Mouse (Mus musculus) erythroblast, embryonic 14.5 days (primary cell): Measurements from ENCODE around the gene Rpa1. TPM values are rescaled to one million over a fixed set of nuclear protein-coding genes. Genes with fewer than 3 reads are reported as not detected.

Experiments used
- H3K27me3 ChIP-seq: 2 replicates; pipeline ENCODE4 v1.6.1; 2012; ENCODE audit warnings: inconsistent platforms; ENCODE audit not compliant: control insufficient read depth
- H3K36me3 ChIP-seq: 2 replicates; pipeline ENCODE4 v1.6.1; 2012; ENCODE audit warnings: mild to moderate bottlenecking, inconsistent platforms; ENCODE audit not compliant: control insufficient read depth
- H3K4me1 ChIP-seq: 2 replicates; pipeline ENCODE4 v1.6.1; 2012; ENCODE audit warnings: inconsistent platforms; ENCODE audit not compliant: control insufficient read depth
- H3K4me3 ChIP-seq: replicated peaks from 2 replicates; pipeline ENCODE3; 2012; ENCODE audit warnings: moderate library complexity, mild to moderate bottlenecking, inconsistent platforms
- H3K9me3 ChIP-seq: 2 replicates; pipeline ENCODE4 v1.6.1; 2012; ENCODE audit warnings: low read length, inconsistent platforms, mixed read lengths; ENCODE audit not compliant: control insufficient read depth
- GATA1 ChIP-seq: IDR thresholded peaks from 2 replicates; pipeline ENCODE4 v1.6.1; 2012; ENCODE audit warnings: low read length, inconsistent platforms, mixed read lengths
- TAL1 ChIP-seq: IDR thresholded peaks from 3 replicates; pipeline ENCODE4 v1.6.1; 2012; ENCODE audit warnings: low read length, inconsistent platforms, mixed read lengths
- polyA plus RNA-seq: library from polyadenylated mRNA; stranded (reverse); fragments of >175 nt; gene quantifications from 2 replicates; pipeline ENCODE4 v1.2.3, GENCODE M21; 2012

The Rpa1 gene
- polyA plus RNA-seq, 1 experiment: 7.1 TPM

DNA sequence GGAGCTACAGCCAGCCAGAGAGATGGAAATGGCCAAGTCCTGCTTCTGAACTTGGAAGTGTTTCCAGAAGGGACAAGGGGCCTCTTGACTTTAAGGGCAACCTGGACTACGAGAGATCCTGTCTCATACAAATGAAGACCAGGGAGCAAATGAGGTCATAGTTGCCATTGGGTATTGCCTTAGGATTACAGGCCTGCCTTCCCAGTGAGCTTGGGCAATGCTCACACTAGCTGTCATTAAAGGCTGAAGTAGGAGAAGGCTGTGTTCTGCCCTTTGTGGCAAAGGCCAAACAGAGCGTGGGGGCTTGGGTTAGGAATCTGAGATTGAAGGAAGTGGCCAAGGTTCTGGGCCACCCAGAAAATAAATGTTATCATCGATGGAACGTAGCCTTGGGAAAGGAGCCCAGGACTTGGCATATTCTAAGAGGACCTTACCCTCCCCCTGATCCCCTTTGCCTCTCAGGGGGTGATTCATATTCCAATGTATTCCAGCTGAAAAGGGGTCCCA is 97.1 kb downstream of the Rpa1 start:
- Histone ChIP-seq H3K36me3 (no peaks in the 10 kb centered on the region), H3K4me1 (peaks cover 18% of the 10 kb centered on the region), H3K4me3 (no peak overlapping the region), H3K9me3 (no peaks in the 10 kb centered on the region), H3K27me3 (peaks cover 3% of the 10 kb centered on the region)
- TF ChIP-seq TAL1: no peak

DNA sequence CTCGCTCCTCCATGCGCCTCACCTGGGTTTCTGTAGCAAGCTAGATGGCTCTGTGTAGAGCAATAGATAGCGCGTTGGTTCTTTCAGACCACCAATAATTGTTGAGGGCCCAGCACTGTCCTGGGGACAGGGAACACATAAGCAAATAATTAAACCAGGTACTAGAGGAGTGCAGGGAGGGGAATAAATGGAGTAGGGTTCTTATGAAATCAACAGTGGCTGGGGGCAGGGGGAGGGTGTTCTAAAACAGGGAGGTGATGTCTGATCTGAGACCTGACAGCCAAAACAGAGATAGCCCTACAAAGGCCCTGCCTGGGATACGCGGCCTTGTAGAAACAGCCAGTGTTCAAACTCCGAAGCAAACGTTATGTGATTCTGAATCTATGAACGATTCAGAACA is 98.5 kb downstream of the Rpa1 start:
- no peaks in the 10 kb centered on the region for H3K9me3 ChIP-seq
- H3K4me3 ChIP-seq: no peak overlapping the region
- TF ChIP-seq TAL1 (no peak), GATA1 (no peak)
- no peaks in the 10 kb centered on the region for H3K36me3 ChIP-seq
- H3K27me3 ChIP-seq: peaks cover 3% of the 10 kb centered on the region
- H3K4me1 ChIP-seq: peaks cover 26% of the 10 kb centered on the region

Other genes with a start within 250 kb of the Rpa1 start
- 0.02 and 0.06 TPM in 2 replicates for gene Hic1, start 178.8 kb downstream of the Rpa1 start, polyA plus RNA-seq
- 0.13 and 0.47 TPM in 2 replicates for gene Ovca2, start 169.5 kb downstream of the Rpa1 start, polyA plus RNA-seq
- gene Dph1, start 157.1 kb downstream of the Rpa1 start, polyA plus RNA-seq: 1.1 and 1.4 TPM in 2 replicates
- 0.01 TPM in 1 of 2 replicates, not detected in the other for gene Rtn4rl1, start 154.5 kb downstream of the Rpa1 start, polyA plus RNA-seq
- 0.19 and 0.22 TPM in 2 replicates for gene Smyd4, start 109 bp upstream of the Rpa1 start, polyA plus RNA-seq
- gene Serpinf1, start 74.4 kb upstream of the Rpa1 start, polyA plus RNA-seq: 0.18 and 0.25 TPM in 2 replicates
- gene Serpinf2, start 91.3 kb upstream of the Rpa1 start, polyA plus RNA-seq: 0.36 and 0.42 TPM in 2 replicates
- gene Wdr81, start 106.4 kb upstream of the Rpa1 start, polyA plus RNA-seq: 11.2 and 11.7 TPM in 2 replicates
- gene Tlcd2, start 113.4 kb upstream of the Rpa1 start, polyA plus RNA-seq: 0.15 and 0.41 TPM in 2 replicates
- 2.2 and 4.5 TPM in 2 replicates for gene Prpf8, start 138.5 kb upstream of the Rpa1 start, polyA plus RNA-seq
- gene Rilp, start 161.8 kb upstream of the Rpa1 start, polyA plus RNA-seq: 0.10 TPM in 1 of 2 replicates, not detected in the other
- 0.04 and 0.06 TPM in 2 replicates for gene Scarf1, start 165.2 kb upstream of the Rpa1 start, polyA plus RNA-seq
- gene Slc43a2, start 183.4 kb upstream of the Rpa1 start, polyA plus RNA-seq: 0.29 and 0.56 TPM in 2 replicates
- gene Pitpna, start 239.8 kb upstream of the Rpa1 start, polyA plus RNA-seq: 2.2 and 2.7 TPM in 2 replicates